Mouse (Mus musculus) spleen, postnatal 14 days (tissue): ENCODE data around the gene Spindoc.
A peak's percentile ranks its signal among the peaks of the same experiment; 100 is the strongest.

Source experiments
- DNase-seq, 2 experiments: peaks; one replicate each; pipeline ENCODE4 v3.0.0; 2021 to 2022; ENCODE audit warnings: low spot score in 2 of 2

Spindoc gene

GRCm38 (mm10) chr19:7382903-7383865 lies at the start of gene Spindoc:
Gene Spindoc (minus strand): TSS chr19:7382994.
- DNase-seq, result peak; percentile 99

- no peak for DNase-seq
These were observed 42.6 kb upstream of the Spindoc start for GRCm38 (mm10) chr19:7425398-7425775.

GRCm38 (mm10) chr19:7424590-7425397 lies 42.0 kb upstream of the Spindoc start:
- no peak for DNase-seq

- no peak for DNase-seq
These were observed 41.3 kb upstream of the Spindoc start for GRCm38 (mm10) chr19:7424131-7424530.

- DNase-seq, result no peak
These were observed 40.8 kb upstream of the Spindoc start for GRCm38 (mm10) chr19:7423656-7424030.

- DNase-seq, result no peak
These were observed 40.3 kb upstream of the Spindoc start for GRCm38 (mm10) chr19:7423028-7423655.

GRCm38 (mm10) chr19:7422656-7423027 lies 39.8 kb upstream of the Spindoc start:
- DNase-seq, result no peak

- no peak for DNase-seq
These were observed 39.1 kb upstream of the Spindoc start for GRCm38 (mm10) chr19:7421602-7422591.

- DNase-seq, result no peak
These were observed 38.2 kb upstream of the Spindoc start for GRCm38 (mm10) chr19:7420841-7421601.

GRCm38 (mm10) chr19:7420108-7420507 lies 37.3 kb upstream of the Spindoc start:
- no peak for DNase-seq

- no peak for DNase-seq
These were observed 36.3 kb upstream of the Spindoc start for GRCm38 (mm10) chr19:7419134-7419533.

GRCm38 (mm10) chr19:7417911-7418849 lies 35.4 kb upstream of the Spindoc start:
- peak; percentile 54 to 68 for DNase-seq

GRCm38 (mm10) chr19:7416834-7417735 lies 34.3 kb upstream of the Spindoc start, which contains the start of gene 2700081O15Rik:
Gene 2700081O15Rik (plus strand): TSS chr19:7417625.
- DNase-seq, result peak; percentile 33 to 54

GRCm38 (mm10) chr19:7415916-7416833 lies 33.4 kb upstream of the Spindoc start:
- no peak for DNase-seq

GRCm38 (mm10) chr19:7412361-7412760 lies 29.6 kb upstream of the Spindoc start:
- DNase-seq, result no peak

- DNase-seq, result no peak
These were observed 21.9 kb upstream of the Spindoc start for GRCm38 (mm10) chr19:7404623-7405229.
